Mouse (Mus musculus) layer of hippocampus, postnatal 10 days (tissue): ENCODE measurements around the gene Lekr1. TPM values are rescaled to one million over a fixed set of nuclear protein-coding genes. Genes with fewer than 3 reads are reported as not detected.

Experiments
- DNase-seq, 2 experiments: peaks; one replicate each; pipeline ENCODE4 v3.0.0; 2021; ENCODE audit warnings: low spot score in 2 of 2
- total RNA-seq, 2 experiments: library from RNA; stranded (reverse); gene quantifications; 2 replicates each; pipeline ENCODE4 v1.2.3; 2021

The Lekr1 gene
- total RNA-seq, 2 experiments from 2014 or later = 6.9 to 7.2 TPM

DNA sequence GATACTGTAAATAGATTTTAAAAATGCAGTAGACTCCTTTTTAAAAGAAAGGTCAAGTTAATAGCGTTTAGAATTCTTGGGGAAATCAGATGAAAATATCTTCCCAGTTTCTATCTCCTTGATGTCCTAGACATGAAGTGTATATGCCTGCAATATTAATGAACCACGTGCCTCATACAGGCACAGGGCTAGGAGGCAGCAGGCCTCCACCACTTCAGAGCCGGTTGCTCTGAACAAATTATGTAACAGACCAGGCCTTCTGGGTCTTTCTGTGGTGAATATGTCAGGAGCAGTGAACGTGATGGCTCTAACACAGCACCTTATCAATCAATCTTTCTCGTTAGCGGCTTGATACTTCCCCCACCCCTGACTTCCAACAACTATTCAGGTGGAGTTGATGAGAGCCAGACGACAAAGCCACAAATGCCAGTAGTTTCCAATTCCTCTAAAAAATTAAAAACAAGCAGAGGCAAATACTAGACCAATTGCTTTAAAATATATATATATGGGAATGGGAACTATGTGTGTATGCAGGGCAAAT, 164.0 kb downstream of the Lekr1 start:
- no peak for DNase-seq

- DNase-seq = no peak
Measured at GRCm38 (mm10) chr3:65830801-65831200, 164.8 kb downstream of the Lekr1 start.

GRCm38 (mm10) chr3:65832398-65832797, 166.4 kb downstream of the Lekr1 start:
- no peak for DNase-seq

DNA sequence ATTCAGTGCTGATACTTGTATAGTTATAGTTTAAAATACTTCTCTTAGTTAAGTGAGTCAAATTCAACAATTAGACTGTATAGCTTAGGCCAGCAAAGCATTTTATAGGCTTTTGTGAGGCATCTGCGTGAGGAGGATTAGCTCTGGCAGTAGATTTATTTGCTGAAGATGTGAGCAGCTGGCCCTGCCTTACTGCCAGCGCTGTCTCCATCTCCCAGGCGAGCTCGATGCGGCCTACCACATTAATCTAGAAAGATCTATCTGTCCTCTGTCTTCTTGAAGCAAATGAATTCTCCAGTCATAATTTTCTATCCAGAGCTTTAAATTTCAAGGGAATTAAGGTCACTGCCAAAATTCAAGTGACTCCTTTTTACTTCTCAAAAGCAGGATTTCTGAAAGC, 170.4 kb downstream of the Lekr1 start:
- no peak for DNase-seq

DNA sequence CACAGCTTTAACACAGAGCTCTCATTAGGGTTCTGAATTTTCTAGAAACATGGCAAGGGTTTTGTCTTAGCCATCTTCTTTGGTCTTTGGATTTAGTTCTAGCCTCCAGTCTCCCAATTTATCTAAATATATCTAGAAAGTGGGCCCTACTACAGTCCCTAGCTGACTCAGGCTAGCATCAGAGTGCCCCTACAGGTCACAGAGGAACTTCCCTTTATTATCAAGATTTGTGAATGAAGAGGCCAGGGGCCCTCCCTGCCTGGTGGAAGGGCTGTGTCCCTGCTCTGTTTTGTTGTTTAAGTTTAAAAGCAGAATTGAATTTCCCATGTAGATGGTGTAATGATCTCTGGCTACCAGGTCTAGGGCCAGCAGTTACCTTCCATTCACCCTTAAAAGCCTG, 173.6 kb downstream of the Lekr1 start:
- DNase-seq = no peak

DNA sequence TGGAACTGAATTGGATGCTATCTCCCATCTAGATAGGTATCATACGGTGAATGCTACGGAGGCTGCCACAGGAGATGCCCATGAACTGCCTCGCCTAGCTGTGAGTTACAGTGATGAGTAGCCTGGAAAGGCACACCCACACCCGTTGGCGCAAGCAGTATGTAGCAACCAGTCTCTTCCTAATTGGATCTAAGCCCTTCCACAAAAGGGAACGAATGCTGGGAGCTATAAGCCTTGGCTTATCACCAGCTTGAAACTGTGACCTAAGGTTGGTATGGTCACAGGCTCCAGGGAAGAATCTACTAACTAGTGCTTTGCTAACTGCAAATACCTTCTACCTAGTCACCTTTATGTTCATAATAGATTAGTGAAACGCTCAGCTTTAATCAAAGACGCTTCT, 175.1 kb downstream of the Lekr1 start:
- no peak for DNase-seq

- no peak for DNase-seq
Measured at GRCm38 (mm10) chr3:65842515-65843184, 176.6 kb downstream of the Lekr1 start.

DNA sequence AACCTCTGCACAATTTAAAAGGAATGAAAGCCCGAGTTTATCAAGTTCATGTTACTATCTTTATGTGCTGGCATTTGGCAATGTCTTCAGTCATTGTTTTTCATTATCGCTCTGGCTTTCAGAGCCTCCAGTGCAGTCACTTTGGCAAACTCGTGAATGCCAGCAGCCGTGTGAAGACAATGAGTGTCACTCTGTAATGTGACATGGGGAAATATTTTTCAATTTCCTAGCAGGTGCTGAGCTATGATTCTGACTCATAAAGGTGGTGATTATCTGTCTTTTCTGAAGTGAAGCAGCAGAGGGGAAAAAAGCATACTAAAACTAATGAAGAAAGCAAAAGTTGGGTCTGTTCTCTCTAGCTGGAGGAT, 177.1 kb downstream of the Lekr1 start:
- DNase-seq = no peak

DNA sequence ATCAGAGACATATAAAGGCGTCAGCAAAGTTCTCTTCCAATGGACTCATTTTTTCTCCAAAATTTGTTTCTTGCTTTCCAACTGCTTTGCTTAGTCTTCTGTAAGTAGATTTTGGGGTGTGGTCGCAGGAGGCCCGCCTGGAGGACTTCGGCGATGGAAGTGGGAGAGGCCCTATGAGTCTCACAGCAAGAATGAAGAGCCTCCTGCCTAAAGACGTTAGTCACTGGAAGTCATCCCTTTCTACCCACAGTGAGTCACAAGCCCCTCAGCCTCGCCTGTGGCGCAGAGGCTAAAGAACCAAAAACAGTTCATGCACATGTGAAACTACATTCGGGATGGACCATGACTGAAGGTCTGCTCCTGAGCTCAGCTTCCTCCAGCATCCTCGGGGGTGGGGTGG, 178.3 kb downstream of the Lekr1 start:
- DNase-seq = no peak

DNA sequence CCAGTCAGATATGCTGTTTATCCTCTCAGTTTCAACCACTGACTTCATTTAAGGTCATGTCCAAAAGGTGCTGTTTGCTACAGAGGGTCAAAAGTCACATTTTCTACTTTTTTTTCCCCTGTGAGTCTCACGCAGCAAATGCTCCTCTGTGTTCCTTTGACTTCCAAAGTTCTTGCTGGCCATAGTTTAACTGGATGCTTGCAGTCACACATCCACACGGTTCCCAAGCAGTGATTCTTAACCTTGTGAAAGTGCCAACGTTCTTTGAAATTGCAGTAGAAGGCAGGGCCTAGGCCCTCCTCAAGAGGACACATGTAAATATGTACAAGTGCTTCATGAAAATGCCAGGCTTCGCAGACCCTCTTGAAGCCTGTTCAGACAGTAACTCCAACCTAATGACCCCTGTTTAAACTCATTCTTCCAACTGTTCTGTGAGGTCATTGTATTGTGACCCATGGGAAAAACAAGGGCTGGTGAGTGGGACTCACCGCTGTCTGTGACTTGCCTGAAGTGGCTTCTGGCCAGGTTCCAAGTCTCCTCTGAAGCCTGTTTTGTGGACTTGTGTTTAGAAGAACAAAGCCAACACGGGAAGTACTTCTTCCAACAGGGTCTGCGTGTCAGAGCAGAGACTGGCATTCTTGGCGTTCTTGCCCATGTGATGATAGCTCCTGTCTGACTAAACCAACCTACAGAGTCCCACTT, 179.0 kb downstream of the Lekr1 start:
- DNase-seq = no peak

DNA sequence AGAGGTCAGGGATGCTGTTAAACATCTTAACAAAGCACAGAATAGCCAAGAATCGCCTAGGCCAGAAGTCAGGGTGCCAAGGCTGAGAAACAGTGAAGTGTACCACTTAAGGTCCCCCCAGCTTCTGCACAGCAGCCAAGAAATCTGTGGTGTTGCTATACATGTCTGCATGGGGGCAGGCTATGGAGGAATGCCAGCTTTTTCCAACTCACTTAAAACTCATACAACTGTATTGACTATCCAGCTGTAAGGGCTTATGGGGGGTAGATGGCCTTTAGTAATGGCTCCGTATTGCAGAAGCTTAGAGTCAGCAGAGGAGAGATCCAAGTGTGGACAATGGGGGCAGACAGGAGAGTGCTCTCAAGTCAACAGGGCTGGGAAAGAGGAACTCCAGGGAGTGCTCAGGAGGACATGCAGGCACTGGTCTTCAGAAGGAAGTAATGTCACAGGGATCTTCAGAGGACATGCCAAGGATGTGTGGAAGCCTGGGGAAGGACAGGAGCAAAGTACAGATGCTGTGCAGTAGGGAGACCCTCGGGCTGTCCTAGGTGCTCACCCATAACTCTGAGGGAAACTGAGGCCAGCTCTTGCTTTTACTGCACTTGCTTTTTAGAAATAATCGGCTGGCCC, 181.2 kb downstream of the Lekr1 start:
- DNase-seq = no peak

GRCm38 (mm10) chr3:65853746-65854145, 187.7 kb downstream of the Lekr1 start:
- no peak for DNase-seq

DNA sequence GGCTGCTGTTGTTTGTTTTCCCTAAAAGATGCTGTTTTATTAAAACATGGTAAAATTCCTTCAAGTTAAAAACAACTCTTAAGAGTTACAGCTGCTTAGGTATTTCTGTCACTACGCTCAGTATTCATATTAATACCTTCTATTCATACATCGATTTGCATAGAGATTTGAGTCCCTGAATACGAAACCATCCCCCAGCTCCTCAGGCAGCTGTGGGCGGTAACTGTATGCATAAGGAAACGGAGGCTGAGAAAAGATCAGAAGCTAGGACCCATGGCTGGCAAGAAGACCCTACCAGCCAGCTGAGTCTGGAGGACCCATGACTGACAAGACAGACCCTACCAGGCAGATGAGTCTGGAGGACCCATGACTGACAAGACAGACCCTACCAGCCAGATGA, 189.5 kb downstream of the Lekr1 start:
- DNase-seq = no peak

DNA sequence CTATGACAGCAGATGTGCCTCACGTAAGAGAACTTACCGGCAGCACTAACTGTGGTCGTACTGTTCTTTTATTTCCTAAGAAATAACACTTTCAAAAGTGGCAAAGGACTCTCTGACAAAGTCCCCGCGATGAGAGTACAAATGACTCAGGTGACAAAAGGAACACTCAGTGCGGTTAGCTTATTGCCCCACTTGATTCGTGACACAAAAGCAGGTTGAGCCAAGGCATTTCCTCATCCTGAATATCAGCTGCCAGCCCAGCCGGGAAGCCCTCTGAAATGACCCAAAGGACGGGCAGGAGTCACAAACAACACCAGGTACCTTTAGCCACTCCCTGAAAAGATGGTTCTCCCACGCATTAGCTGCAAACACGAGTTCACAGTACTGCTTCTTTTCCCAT, 192.1 kb downstream of the Lekr1 start:
- no peak for DNase-seq

DNA sequence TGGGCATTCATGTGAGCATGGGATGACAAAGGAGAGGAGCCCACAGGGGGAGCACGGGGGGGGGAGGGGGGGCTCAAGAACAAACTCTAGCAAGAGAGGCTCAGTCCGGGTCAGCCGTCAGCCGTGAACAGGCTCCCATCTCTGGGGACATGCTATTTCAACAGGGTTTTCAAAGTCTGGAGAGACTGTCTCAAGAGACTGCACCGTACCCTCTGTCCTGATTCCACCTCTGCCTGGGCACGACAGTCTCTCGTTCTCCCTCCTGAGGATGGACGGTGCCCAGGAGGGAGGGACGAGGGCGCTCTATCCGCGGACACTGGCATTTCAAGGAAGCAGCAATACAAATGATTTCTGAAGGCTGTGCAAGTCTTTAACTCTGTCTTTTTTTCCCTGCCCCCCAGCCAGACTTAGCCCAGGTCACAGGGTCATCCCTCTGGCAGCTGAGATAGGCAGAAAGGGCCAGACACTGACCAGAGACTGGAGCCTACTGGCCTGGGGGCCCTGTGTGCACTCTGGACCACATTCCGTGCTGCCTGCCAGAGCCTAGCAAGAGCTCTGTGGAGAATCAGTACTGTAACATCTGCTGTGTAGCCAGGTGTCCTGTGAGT, 192.8 kb downstream of the Lekr1 start:
- DNase-seq = no peak

GRCm38 (mm10) chr3:65859750-65860149, 193.7 kb downstream of the Lekr1 start:
- DNase-seq = no peak

DNA sequence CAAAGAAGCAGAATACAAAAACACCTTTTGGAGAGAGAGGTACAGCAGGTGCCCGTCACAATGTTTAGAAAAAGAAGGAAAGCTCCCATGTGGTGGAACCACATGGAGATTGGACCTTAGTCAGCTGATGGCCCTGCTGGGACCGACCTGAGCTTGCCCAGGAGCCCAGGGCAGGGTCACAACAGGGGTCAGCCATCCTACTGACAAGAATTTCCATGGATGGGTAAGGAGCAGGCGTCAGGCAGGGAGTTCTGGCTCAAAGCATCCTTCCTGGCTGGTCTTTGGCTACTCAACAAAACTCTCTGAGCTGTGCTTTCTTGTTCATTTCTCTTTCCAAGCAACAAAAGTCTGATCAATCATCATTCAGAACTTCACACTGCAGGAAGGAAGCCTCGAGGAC, 194.9 kb downstream of the Lekr1 start:
- no peak for DNase-seq

GRCm38 (mm10) chr3:65861471-65861881, 195.4 kb downstream of the Lekr1 start:
- DNase-seq = peak; percentile 36 to 42

DNA sequence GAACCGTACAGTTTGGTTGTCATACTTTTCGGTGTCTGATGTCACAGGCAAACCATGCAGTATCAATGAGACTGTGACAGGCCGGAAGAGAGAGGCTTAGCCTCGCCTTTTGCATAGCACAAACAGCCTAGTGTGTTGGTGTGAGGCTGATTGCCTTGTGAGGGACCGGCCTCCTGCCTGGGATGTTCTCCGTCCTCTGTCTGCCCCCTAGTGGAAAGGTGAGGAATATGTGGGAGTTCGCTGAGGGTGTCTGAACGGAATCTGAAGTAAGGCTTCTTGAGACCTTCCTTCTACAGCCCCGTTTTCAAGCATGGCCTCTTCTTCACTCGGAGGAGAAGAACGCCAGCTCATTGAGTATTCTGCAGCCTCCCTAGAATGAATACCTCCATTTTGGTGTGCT, 197.3 kb downstream of the Lekr1 start:
- DNase-seq = peak; percentile 82 to 89

DNA sequence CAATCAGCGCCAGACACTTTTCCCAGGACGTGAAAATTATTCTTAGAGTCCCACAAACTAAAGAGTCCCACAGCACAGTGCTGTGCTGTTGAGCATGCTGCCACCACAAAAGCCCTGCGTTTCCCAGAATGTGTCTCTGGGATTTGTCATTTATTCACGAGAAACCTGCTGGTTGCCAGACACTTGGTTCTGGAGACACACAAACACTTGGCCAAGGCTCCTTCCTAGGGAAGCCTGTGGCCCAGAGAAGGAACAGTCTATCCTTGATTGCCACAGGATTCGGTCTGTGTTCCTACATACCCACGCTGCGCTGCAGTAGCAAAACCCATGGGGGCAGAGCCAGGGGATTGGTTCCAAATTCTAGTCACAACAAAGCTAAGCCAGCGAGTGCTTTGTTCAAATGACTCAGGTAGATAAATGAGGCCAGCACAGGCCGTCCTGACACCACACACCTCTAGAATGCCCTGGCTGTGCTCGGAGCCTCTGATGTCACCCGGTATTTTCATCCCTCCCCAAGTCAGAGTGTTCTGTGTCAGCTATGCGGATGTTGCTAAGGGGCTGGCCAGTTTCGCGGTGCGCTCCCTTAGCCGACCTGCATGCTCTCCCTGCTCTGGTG, 197.8 kb downstream of the Lekr1 start:
- peak; percentile 43 to 52 for DNase-seq

DNA sequence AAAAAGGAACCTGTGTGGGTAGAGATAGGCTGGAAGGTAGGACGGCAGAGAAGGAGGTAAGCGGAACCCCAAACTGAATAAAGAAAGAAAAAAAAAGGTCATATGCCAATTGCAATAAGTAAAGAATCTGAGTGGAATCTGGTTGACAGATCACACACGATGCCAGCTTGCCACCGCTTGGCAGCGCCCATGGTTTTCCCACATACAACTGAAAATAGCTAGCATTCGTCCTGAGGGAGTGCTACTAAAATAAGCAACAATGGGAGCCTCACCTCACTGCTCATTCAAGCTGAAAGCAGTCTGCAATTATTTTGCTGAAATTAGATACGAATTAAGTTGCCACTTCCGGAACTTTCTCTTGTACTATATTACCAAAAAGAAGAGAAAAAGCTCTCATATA, 202.9 kb downstream of the Lekr1 start:
- DNase-seq = peak in 1 of 2 experiments; percentile 49
